Mouse (Mus musculus): ENCODE measurements at regions not wholly inside any gene's neighbourhood (a gene's known extent, or its start where the extent isn't known, plus 50 kb on each side); places are given as distances from the start of the nearest gene placed in this dataset.

GRCm38 (mm10) chr15:67357867-67358266, 857.2 kb upstream of the Lrrc6 start:
- TF ChIP-seq CTCF (IDR thresholded peaks at IDR 0.05; ENCODE audit: borderline replicate concordance, insufficient read depth, low read depth, low read length), result no peak
- TF ChIP-seq POLR2A (IDR thresholded peaks at IDR 0.05; ENCODE audit: borderline replicate concordance, insufficient read depth, low read length), result no peak
